Mouse (Mus musculus): ENCODE measurements at regions not wholly inside any gene's neighbourhood (a gene's known extent, or its start where the extent isn't known, plus 50 kb on each side); places are given as distances from the start of the nearest gene placed in this dataset.

DNA sequence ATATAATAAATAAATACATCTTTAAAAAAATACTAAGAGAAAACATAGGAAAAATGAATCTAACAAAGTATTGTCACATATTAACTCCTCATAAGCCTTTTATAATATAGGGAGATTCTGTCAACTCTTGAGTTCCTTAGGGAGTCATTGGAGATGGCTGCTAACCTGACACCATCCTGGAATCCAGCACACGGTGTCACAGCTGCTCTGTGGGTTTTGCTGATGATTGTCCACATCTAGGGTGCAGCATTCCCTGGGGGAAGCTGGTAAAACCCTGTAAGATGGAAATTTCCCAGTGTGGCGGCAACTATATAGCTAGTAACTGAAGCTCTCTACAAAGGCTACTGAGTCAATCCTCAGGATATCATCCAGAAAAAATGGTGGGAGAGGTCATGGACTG lies 58.9 kb upstream of the E2f3 start:
- no peak for DNase-seq (ENCODE audit: low spot score in 2 of 2)

DNA sequence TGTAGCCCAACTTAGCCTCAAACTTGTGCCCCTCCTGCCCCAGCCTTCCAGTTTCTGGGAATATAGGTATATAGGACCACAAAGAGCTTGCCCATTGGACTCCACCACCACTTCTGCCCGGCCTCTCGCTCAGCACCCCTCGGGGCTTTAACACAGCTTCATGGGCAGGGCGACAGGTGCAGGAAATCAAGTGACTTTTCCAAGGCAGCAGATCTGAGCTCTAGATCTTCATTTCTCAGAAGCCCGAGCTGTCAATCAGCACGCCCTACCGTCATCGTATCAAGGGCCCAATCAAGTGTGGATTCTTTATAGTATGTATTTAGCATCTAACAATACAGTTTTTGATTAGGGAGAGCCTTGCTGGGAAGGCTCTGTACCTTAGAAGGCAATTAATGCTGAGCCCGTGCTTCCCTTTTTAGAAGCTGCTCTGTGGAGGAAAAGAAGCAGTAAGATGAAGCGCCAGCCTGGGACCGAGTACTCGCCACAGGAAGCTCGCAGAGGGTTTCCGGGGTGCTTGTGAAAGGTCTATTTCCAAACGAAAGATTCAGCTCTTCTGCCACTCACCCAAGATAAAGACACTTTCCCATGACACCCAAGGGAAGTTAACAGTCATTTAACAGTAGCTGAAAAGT lies 56.9 kb upstream of the E2f3 start:
- peak; percentile 3 to 11 for DNase-seq (ENCODE audit: low spot score in 2 of 2)

DNA sequence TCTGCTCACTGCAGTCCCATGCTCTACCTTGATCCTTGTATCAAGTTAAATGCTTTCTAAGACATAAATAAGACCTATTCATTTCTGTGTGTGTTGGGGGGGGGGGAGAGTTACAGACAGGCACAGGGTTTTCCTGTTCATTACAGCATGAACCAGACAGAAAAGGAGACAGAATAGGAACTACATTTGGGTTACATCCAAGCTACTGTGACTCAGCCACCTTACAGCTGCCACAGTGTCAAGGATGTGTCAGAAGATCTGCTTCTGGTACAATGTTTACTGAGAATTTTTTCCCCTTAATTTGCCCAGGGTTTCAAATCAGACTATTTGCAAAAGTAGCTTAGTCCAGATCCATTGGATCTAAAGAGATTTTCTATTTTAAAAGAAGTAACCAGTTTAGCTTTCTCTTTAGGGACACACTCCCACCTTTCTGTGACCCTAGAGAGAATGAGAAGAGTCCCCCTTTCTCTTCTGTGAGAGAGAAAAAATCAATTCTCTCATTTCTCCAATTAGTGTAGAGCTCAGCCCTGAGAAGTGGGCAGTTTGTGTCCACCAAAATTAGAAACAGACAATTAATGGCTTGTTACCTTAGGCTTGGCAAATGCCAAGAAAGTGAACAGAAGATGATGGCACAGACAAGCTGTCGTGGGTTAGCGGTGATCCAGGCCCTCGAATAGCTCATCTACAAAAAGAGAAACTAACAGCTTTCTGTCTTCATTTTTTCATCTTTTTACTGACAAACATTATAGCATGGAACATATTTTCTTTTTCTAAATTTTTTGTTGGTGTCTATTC lies 55.8 kb upstream of the E2f3 start:
- DNase-seq (ENCODE audit: low spot score in 2 of 2) = no peak

DNA sequence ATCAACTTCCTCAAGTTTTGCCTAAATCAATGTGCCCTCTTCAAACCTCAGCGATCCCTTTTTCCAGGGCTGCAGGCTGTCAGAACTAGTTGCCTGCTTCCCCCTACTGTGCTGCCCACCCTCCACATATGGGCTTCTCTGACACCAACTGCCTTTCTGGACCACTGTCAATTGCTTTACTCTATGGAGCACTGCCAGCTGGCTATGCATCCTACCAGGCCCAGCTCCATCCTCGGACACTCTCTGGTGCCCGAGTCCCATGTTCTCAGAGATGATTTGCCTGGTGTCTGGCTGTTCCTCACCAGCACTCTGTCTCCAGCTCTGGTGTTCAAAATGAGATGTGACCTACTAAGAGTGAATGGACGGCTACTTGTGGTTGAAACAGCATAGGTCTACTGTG lies 54.4 kb upstream of the E2f3 start:
- no peak for DNase-seq (ENCODE audit: low spot score in 2 of 2)

DNA sequence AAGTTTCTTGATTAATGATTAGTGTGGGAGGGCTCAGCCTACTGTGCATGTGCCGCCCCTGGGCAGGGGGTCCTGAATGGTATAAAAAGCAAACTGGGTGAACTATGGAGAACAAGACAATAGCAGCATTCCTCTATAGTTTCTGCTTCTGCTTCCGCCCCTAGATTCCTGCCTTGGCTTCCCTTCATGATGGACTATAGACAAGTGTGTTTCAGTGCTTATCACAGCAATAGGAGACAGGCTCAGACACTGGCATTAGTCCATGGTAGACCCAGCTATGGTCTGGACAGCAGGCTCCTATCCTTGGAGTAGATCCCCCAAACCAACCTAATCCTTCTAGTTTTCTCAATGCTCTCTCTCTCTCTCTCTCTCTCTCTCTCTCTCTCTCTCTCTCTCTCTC lies 53.9 kb upstream of the E2f3 start:
- no peak for DNase-seq (ENCODE audit: low spot score in 2 of 2)

DNA sequence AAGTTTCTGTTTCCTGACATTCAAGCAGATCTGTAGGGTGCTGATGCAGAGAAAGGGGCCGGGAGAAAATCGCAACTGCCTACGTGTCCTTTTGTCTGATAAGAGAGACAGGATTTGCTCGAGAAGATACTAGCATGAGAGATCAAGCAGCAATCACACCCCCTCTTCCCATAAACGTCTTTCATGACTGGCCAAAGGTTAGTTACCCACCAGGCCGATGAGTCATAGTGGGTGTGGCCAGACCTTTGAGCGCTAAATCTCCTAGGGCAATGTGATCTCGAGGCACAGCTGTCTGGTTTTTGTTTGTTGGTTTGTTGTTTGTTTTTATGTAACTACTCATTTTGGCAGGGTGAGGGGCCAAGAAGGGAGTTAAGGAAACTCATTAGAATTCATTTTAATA lies 50.7 kb upstream of the E2f3 start:
- no peak for DNase-seq (ENCODE audit: low spot score in 2 of 2)

DNA sequence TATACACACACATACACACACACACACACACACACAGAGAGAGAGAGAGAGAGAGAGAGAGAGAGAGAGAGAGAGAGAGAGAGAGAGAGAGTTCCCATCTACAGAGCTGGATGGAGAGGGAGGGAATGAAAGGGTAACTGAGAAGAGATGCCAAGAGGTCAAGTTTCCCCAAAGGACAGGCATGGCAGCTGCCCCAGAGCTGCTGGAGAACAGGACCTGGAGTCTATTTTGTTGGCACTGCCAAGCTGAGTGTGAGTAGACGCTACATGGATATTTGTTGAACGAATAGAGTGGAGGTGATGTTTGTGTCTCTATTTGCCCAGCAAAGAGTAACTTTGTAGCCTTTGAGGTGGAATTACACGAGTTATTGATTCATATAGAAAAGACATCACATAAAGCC lies 50.2 kb upstream of the E2f3 start:
- no peak for DNase-seq (ENCODE audit: low spot score in 2 of 2)
